Mouse (Mus musculus) urinary bladder, postnatal 36 days (tissue): ENCODE measurements around the gene Fat3.

Experiments used
- DNase-seq, 2 experiments: peaks; one replicate each; pipeline ENCODE4 v3.0.0; 2022; ENCODE audit warnings: low spot score in 2 of 2, mixed read lengths in 1 of 2

Gene Fat3

GRCm38 (mm10) chr9:16144684-16145083 lies 356.4 kb downstream of the Fat3 start:
- DNase-seq: no peak

DNA sequence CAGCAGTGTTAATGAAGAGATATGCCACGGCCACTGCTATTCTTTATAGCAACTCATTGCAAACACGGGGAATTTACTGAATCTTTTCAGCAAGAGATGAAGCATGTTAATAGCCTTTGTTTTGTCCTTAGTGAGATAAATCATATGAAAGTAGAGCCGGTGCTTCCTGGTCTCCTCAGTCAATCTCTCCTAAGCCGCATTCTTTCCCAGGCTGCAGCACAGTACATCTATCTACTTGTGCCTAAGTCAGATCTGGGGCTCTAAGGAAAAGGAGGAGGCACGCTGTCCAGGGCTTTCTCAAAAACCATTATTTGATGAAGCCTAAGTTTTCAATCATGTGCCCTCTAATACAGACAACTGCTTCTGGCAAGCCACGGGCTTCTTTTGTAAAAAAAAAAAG lies 361.8 kb downstream of the Fat3 start:
- no peak for DNase-seq

DNA sequence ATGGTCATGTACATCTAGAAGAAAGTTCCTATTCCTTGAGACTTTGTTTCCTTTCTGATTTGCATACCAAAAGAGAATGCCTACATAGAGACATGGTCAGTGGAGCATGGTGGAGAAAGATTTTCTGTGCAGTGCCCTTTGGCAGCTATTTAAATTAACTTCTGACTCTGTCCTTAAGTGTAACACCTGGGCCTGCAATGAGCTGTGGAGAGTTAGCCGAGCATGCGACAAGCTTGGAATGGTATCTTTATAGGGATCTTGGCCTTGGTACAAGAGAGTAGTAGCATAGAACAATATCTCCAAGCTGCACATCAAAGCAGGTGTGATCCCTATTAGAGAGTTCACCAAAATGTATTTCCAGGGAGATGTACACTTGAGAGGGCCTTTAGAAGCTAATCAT lies 368.0 kb downstream of the Fat3 start:
- DNase-seq: no peak

GRCm38 (mm10) chr9:16132594-16132993 lies 368.5 kb downstream of the Fat3 start:
- DNase-seq: no peak

DNA sequence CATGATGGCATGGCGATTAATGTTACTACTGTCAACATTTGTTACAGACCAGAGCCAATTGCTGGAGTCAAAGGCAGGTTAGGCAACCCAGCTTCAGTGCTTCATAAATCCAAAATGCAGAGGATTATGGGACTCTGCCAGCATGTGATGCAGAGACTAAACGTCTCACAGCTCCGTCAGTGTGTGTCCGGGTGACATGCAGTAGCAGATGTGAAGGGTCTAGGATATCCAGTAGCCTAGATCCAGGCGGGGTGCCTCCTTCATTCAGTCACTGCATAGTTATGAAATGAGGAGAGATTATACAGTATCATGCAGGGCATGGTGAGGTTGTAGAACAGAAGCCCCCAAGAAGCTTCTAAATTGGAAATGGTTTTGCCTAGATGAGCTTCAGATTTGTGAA lies 379.3 kb downstream of the Fat3 start:
- no peak for DNase-seq

- DNase-seq: no peak
Observed at GRCm38 (mm10) chr9:16114821-16115485, 386.1 kb downstream of the Fat3 start.

DNA sequence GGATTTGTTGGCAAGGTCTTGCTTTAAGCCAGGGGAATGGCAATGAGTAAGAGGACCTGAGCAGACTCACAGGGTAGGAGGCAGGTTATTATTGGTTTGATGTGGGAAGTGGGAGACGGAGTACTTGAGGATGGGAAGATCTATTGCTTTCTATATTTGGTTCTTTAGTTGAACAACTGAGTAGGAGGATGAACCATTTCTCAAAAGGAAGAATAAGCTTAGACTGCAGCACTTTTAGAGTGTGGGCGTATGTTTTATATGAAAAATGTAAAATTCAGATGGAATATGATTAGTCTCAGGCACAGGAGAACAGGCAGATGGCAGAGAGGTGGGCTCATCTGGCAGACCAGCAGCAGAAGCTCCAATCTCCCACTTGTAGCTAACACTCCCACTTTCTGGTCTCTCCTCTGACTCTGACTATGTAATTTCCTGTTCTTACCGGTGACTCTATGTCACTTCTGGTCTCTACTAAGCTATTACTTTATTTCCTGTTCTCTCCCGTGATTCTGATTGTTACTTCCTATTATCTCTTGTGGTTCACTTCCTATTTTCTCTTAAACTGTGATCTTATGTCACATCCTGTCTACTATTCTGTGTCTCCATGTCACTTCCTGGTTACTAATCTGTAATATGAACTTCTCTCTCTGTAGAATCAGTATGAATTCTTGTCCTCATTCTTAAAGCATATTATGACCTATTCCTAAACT lies 387.0 kb downstream of the Fat3 start:
- no peak for DNase-seq

DNA sequence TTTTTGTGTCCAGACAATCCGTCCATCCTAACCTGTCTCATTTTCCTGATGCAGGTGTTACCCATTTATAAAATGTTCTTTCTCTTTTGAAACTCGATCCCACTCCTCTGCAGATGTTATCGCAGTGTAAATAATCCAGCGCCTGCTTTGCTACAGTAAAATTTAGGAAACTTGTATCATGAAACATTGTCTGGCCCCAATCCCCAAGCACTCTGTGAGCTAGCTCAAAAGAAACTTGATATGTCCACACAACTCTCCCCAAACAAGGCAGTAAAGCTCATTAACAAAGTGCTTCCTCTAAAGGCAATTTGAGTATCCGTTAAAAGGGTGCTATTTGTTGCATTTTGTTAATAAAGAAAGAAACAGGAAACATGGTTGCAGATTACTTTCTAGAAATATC lies 393.2 kb downstream of the Fat3 start:
- DNase-seq: no peak

DNA sequence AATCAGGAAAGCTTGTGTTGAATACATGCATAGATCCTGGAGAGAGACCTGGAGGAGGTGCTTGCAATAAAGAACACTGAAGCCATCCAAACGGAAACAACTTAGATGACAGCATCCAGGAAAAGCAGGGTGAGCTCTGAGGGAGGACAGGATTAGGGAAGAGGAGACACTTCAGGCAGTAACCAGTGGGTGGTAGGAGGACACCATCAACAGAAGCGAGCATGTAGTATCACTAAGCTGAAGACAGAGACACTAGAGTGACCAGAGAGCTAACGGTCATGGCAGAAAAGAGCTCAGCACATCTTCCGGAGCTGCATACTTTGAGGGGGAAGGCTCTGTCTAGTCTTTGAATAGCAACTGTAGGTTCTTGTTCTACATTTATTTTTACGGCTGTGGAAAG lies 393.7 kb downstream of the Fat3 start:
- DNase-seq: no peak

GRCm38 (mm10) chr9:16098553-16098952 lies 402.5 kb downstream of the Fat3 start:
- DNase-seq: no peak

GRCm38 (mm10) chr9:16093047-16093668 lies 407.9 kb downstream of the Fat3 start:
- DNase-seq: no peak

DNA sequence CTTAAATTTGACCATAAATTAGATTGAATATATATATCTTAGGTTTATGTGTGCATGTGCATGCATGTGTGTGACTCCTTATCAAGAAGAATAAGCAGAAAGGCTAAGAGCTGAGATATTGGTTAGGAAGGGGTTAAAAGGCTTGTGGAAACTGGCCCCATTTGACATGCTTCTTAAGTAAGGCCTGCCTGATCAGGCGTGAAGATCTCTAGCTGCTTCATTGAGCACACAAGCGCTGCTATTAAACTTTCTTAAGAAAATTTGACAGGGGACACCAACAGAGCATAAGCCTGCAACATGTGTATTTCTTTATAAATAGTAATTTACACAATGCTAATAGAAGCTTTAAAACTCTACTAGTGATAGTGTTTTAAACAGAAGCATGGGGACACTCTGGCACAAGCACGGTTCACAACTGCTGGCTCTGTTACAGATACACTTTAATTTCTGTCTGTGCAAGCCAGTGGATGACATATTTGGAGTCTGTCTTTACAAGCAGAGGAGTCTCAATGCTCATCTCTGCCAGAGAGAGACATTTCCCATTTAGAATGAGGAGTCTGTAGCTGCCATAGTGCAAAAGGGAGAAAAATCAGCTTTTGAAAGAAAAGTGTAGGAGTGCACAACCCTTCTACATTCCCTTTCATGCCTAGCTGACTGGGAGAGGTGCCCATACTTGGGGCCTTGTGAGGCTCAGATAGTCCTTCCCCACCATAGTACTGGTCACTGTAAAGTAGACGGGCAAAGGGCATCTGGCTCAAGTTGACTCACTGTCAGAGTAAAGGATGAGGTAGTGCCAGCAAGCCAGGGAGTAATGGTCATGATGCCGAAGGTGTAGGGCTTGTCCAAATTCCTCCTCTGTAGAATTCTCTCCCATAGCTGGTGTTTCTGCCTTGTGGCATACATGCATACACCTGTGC lies 408.8 kb downstream of the Fat3 start:
- DNase-seq: no peak

GRCm38 (mm10) chr9:16079292-16079691 lies 421.8 kb downstream of the Fat3 start:
- no peak for DNase-seq

DNA sequence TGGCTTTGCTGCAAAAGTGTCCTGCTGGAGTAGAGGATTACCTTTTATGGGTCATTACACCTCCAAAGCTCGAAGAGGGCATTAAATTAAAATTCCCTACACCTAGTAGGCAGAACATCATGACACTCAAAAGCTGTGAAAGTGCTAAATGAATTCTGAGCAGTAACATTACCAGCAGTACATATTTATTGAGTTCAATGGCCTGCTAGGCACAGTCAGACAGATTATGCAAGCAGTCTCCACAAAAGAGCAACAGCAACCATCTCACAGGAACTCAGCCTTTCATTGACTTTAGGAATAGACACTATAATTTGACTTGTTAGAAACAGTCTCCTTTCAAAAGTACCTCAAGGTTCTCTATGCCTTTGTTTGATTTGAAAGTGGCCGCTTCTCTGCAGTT lies 426.4 kb downstream of the Fat3 start:
- no peak for DNase-seq

DNA sequence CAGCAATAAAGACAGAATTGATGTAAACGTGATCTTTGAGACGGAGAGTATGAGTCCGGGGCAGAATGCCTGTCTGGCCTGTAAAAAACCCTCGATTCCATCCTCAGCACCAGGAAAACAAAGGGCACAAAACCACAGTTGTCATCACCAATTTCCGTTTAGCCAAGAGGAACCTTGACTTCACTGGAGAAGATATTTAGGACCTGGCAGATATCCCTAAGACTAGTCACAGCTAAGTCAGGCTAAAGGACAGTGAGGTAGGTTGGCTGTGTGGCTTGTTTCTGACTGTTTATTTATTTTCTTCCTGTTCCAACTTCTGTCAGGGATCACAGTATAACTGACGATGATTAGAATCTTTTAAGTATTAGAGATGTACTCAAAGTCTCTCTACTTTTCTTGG lies 427.0 kb downstream of the Fat3 start:
- DNase-seq: no peak

DNA sequence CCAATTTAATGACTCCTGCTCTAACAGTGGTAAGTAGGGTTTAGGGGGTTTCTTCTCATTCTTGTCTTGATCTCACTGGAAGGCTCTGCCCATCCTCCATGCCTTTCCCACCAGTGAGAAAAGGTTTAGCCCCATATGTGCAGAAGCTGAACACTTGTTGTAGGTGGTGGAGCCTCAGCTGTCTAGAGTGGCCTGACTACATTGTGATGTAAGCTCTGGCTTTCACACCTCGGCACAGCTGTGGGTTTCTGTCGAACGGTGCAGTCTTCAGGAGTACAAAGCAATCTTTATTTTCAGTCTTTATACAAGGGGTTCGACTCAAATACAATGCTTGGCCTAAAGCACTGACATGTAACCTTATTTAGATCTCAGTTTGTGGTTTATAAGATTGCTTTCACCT lies 437.6 kb downstream of the Fat3 start:
- DNase-seq: no peak

GRCm38 (mm10) chr9:16062472-16062871 lies 438.6 kb downstream of the Fat3 start:
- DNase-seq: no peak

- no peak for DNase-seq
Observed at GRCm38 (mm10) chr9:16046686-16047085, 454.4 kb downstream of the Fat3 start.

GRCm38 (mm10) chr9:16037375-16037774 lies 463.7 kb downstream of the Fat3 start:
- no peak for DNase-seq

DNA sequence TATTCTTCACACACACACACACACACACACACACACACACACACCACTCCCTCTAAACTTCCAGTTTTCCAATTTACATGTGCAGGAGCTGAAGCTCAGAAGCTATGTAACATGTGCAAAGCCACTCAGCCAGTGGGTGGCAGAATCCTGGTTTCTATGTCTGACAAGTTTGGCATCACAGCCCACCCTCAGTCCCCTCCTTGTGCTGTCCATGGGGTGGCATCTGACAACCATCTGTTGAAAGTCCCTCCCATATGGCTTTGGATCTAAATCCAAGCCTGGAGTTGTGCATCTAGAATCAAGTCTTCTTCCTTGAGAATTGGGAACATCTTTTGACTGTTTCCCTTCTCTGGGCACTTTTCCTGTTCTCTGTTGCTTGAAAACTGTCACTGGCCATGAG lies 464.7 kb downstream of the Fat3 start:
- no peak for DNase-seq

GRCm38 (mm10) chr9:16029715-16030285 lies 471.3 kb downstream of the Fat3 start:
- no peak for DNase-seq

DNA sequence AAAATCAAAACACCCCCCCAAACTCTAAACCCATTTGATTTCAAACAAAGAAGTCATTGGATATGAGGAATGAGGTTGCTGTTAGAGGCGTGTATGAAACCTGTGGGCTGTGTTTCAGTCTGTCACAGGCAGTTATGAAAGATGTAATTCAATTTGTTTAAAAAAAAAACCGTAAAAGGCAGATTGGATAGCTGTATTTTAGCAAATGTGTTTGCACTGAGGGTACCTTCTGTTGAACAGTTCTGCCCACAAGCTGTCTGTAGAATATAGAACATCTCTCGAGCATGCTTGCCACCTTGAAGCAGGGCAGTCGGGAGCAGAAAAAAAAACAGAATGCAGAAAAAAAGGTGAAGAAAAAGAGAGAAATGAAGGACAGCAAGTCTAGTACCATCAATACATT lies 472.0 kb downstream of the Fat3 start:
- DNase-seq: no peak
